Mouse (Mus musculus): ENCODE data around the gene Cc2d1a. TPM values are rescaled to one million over a fixed set of nuclear protein-coding genes. Genes with fewer than 3 reads are reported as not detected.

The Cc2d1a gene
- polyA plus RNA-seq, 1 experiment from 2014 or later: 21.0 TPM

- DNase-seq (ENCODE audit: low spot score): no peak
- no peaks in the 10 kb centered on the region for H3K9me3 ChIP-seq
- H3K27me3 ChIP-seq (replicated peaks; ENCODE audit: low read depth, poor library complexity, severe bottlenecking): no peaks in the 10 kb centered on the region
- H3K4me1 ChIP-seq: no peaks in the 10 kb centered on the region
- H3K27ac ChIP-seq (replicated peaks): no peak overlapping the region
- H3K36me3 ChIP-seq (replicated peaks): peaks cover 39% of the 10 kb centered on the region
- no peak overlapping the region for H3K4me3 ChIP-seq
- WGBS: 90% methylated on average over 2 of the region's 2 CpGs
Measured at GRCm38 (mm10) chr8:84167696-84168095, 20.0 kb upstream of the Cc2d1a start.

GRCm38 (mm10) chr8:84157620-84158019 is 9.9 kb upstream of the Cc2d1a start:
- no peaks in the 10 kb centered on the region for H3K27me3 ChIP-seq (replicated peaks; ENCODE audit: low read depth, poor library complexity, severe bottlenecking)
- no peak for DNase-seq (ENCODE audit: low spot score)
- 91% methylated on average over 4 of the region's 4 CpGs for WGBS
- H3K9me3 ChIP-seq: no peaks in the 10 kb centered on the region
- no peak overlapping the region for H3K4me3 ChIP-seq
- H3K36me3 ChIP-seq (replicated peaks): peaks cover 22% of the 10 kb centered on the region
- no peaks in the 10 kb centered on the region for H3K4me1 ChIP-seq
- H3K27ac ChIP-seq (replicated peaks): no peak overlapping the region

GRCm38 (mm10) chr8:84149181-84149580 is 1.4 kb upstream of the Cc2d1a start:
- WGBS: 74% methylated on average over 3 of the region's 3 CpGs
- no peak overlapping the region for H3K4me3 ChIP-seq

GRCm38 (mm10) chr8:84148531-84148850 is 755 bp upstream of the Cc2d1a start:
- WGBS: 96% methylated on average over 5 of the region's 5 CpGs
- H3K9me3 ChIP-seq: no peaks in the 10 kb centered on the region
- peaks cover 5% of the 10 kb centered on the region; the same call in 1 of the 2 replicates for H3K27me3 ChIP-seq (replicated peaks; ENCODE audit: low read depth, poor library complexity, severe bottlenecking)
- peak overlapping the region; percentile 90; the same call in 1 of the 2 replicates for H3K27ac ChIP-seq (replicated peaks)
- peaks cover 17% of the 10 kb centered on the region for H3K36me3 ChIP-seq (replicated peaks)
- DNase-seq (ENCODE audit: low spot score): no peak
- H3K4me3 ChIP-seq: peak overlapping the region; percentile 84
- H3K4me1 ChIP-seq: peaks cover 31% of the 10 kb centered on the region

More at GRCm38 (mm10) chr8:84149181-84149580, 1.4 kb upstream of the Cc2d1a start:
- Histone ChIP-seq H3K27ac (replicated peaks) (no peak overlapping the region), H3K27me3 (replicated peaks; ENCODE audit: low read depth, poor library complexity, severe bottlenecking) (peaks cover 5% of the 10 kb centered on the region; the same call in 1 of the 2 replicates), H3K9me3 (no peaks in the 10 kb centered on the region), H3K4me1 (peaks cover 31% of the 10 kb centered on the region), H3K36me3 (replicated peaks) (peaks cover 10% of the 10 kb centered on the region)
- DNase-seq (ENCODE audit: low spot score): no peak

- Histone ChIP-seq H3K9me3 (no peaks in the 10 kb centered on the region), H3K36me3 (replicated peaks) (peaks cover 28% of the 10 kb centered on the region), H3K4me1 (peaks cover 31% of the 10 kb centered on the region), H3K27ac (replicated peaks) (peak overlapping the region; percentile 90), H3K27me3 (replicated peaks; ENCODE audit: low read depth, poor library complexity, severe bottlenecking) (peaks cover 5% of the 10 kb centered on the region; the same call in 1 of the 2 replicates), H3K4me3 (peak overlapping the region; percentile 84)
- DNase-seq (ENCODE audit: low spot score): no peak
- WGBS: 9% methylated on average over 14 of the region's 14 CpGs
Measured at GRCm38 (mm10) chr8:84147324-84147766, 391 bp downstream of the Cc2d1a start.

DNA sequence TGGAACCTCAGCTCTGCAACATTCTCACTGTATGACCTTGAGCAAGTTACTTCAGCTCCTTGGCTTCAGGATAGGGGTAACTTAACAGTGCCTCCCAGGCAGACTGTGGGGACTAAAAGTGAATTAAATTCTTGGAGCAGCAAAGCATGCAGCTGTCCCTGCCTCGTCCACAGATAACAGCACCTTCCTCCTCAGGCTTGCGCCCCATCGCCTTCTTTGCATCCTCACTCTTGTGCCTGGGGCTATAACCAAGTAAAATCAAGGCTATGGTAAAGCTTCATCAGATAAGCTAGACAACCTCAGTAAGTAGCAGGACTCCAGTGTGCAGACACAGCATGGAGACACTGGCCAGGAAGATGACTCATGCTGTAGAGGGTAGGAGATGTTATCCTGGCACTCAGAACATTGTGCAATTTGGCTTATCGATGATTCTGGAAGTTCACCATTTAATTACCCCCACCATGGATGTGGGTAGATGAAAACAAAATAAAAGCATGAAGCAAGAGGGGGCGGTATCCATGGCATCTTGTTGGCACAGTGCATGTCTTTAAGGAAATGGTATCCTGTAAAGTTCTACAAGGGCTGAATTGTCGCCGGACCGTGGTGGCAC is 3.0 kb downstream of the Cc2d1a start:
- Histone ChIP-seq H3K4me1 (peaks cover 31% of the 10 kb centered on the region), H3K36me3 (replicated peaks) (peaks cover 54% of the 10 kb centered on the region), H3K9me3 (no peaks in the 10 kb centered on the region), H3K4me3 (no peak overlapping the region), H3K27ac (replicated peaks) (no peak overlapping the region), H3K27me3 (replicated peaks; ENCODE audit: low read depth, poor library complexity, severe bottlenecking) (peaks cover 5% of the 10 kb centered on the region; the same call in 1 of the 2 replicates)
- DNase-seq (ENCODE audit: low spot score): no peak
- WGBS: 93% methylated on average over 8 of the region's 8 CpGs

DNA sequence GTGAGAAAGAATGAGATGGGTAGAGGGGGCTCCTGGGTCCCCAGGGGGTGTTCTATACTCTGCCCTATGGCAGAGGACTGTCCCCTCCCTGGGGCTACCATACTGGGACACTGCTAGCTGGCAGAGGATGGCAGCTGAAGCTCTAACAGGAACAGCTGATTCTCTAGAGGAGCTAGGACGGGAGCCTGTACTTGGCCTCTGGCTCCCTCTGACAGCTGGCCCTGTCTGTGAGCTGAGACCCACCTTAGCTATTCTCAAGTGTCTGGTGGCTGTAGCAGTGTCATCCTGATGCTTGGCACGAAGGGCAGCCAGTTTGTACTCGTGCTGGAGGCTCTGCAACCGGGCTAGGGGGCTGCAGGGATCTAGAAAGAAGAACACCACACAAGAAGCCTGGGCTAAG is 6.9 kb downstream of the Cc2d1a start:
- Histone ChIP-seq H3K4me1 (0 out of 2 replicates have a peak, but pooled peaks cover 3% of the 10 kb centered on the region), H3K27ac (replicated peaks) (no peak overlapping the region), H3K9me3 (no peaks in the 10 kb centered on the region), H3K4me3 (no peak overlapping the region), H3K36me3 (replicated peaks) (peaks cover 93% of the 10 kb centered on the region), H3K27me3 (replicated peaks; ENCODE audit: low read depth, poor library complexity, severe bottlenecking) (no peaks in the 10 kb centered on the region)
- WGBS: 93% methylated on average over 4 of the region's 4 CpGs
- DNase-seq (ENCODE audit: low spot score): no peak

DNA sequence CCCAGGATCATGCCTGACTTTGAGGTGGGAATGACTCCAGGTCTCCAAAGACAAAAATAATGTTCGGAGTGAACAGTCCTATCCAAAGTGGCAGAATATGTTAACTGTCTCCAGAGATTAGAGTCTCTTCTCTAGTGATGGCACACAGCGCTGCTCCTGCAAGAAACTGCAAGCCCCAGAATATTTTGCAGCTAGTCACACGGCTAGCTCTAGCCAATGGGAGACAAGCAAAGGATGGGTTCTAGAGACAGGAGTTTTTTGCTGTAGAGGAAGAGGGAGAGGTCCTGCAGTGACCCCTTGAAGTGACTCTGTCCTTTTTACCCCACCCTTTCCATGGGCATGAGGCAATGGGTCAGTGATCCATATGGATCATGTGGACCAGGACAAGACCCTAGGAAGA is 9.9 kb downstream of the Cc2d1a start:
- H3K4me3 ChIP-seq: no peak overlapping the region
- H3K4me1 ChIP-seq: no peaks in the 10 kb centered on the region
- WGBS: 92% methylated on average over 3 of the region's 3 CpGs
- no peak for DNase-seq (ENCODE audit: low spot score)
- no peaks in the 10 kb centered on the region for H3K27me3 ChIP-seq (replicated peaks; ENCODE audit: low read depth, poor library complexity, severe bottlenecking)
- H3K27ac ChIP-seq (replicated peaks): no peak overlapping the region
- H3K36me3 ChIP-seq (replicated peaks): peaks cover 100% of the 10 kb centered on the region
- H3K9me3 ChIP-seq: no peaks in the 10 kb centered on the region

DNA sequence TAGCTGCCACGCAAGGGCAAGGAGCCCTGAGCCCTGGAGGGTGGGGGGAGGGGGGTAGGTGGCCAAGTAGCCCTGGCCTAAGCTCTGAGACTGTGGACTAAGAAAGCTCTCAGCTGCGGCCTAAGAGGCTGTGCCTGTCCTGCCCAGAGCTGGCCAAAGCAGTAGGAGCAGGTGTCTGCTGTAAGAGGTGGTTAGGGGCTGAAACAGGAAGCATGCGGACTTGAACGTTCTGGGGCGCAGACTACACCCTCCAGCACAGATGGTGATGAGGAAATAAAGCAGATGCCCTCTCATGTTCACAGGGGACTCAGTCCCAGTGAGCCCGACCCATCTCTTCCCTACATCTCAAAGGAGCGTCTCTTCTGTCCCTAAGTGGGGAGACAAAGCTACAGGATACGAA is 15.5 kb downstream of the Cc2d1a start:
- Histone ChIP-seq H3K36me3 (replicated peaks) (peaks cover 67% of the 10 kb centered on the region), H3K27ac (replicated peaks) (0 out of 2 replicates have a peak overlapping the region, but pooled peaks have one; percentile 4)

DNA sequence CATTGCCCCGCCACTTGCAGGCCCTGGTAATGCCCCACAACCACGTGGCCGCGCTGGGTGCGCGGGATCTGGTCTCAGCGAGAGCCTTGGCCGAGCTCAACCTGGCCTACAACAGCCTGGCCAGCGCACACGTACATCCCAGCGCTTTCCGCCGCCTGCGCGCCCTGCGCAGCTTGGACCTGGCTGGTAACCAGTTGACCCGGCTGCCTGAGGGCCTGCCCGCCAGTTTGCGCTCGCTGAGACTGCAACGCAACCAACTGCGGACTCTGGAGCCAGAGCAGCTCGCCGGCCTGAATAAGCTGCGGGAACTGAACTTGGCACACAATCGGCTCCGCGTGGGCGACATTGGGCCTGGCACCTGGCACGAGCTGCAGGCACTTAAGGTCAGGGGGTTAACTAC is 16.9 kb downstream of the Cc2d1a start:
- no peak overlapping the region; the same call in 1 of the 2 replicates for H3K27ac ChIP-seq (replicated peaks)
- peak; percentile 41 for DNase-seq (ENCODE audit: low spot score)
- WGBS: 44% methylated on average over 30 of the region's 30 CpGs

More for the DNA sequence above, 15.5 kb downstream of the Cc2d1a start:
- Histone ChIP-seq H3K9me3 (no peaks in the 10 kb centered on the region), H3K4me3 (no peak overlapping the region), H3K27me3 (replicated peaks; ENCODE audit: low read depth, poor library complexity, severe bottlenecking) (peaks cover 19% of the 10 kb centered on the region), H3K4me1 (peaks cover 17% of the 10 kb centered on the region)
- WGBS: 90% methylated on average over 8 of the region's 8 CpGs
- DNase-seq (ENCODE audit: low spot score): no peak

DNA sequence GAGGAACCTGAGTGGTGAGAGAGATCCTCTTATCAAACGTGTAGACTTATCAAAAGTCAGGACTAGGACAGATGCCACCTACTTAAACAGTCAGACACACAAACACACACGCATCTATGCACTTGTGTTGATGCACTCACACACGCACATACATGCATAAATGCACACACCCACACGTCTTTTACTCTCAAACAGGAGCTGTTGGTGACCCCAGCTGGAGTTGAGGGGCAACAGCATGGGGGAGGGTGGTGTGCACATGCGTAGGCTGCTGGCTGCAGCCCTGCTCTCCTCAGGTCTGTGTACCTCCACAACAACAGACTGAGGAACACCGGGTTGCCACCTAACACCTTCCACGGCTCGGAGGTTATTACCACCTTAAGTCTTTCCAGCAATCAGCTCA is 19.5 kb downstream of the Cc2d1a start:
- DNase-seq (ENCODE audit: low spot score): no peak
- peaks cover 32% of the 10 kb centered on the region for H3K4me1 ChIP-seq
- no peak overlapping the region for H3K4me3 ChIP-seq
- peaks cover 27% of the 10 kb centered on the region for H3K36me3 ChIP-seq (replicated peaks)
- 67% methylated on average over 8 of the region's 8 CpGs for WGBS
- H3K27me3 ChIP-seq (replicated peaks; ENCODE audit: low read depth, poor library complexity, severe bottlenecking): peaks cover 19% of the 10 kb centered on the region
- no peak overlapping the region for H3K27ac ChIP-seq (replicated peaks)
- H3K9me3 ChIP-seq: no peaks in the 10 kb centered on the region

More for the DNA sequence above, 16.9 kb downstream of the Cc2d1a start:
- Histone ChIP-seq H3K36me3 (replicated peaks) (peaks cover 53% of the 10 kb centered on the region), H3K4me3 (no peak overlapping the region), H3K4me1 (peaks cover 29% of the 10 kb centered on the region), H3K27me3 (replicated peaks; ENCODE audit: low read depth, poor library complexity, severe bottlenecking) (peaks cover 19% of the 10 kb centered on the region), H3K9me3 (no peaks in the 10 kb centered on the region)

- Histone ChIP-seq H3K27me3 (replicated peaks; ENCODE audit: low read depth, poor library complexity, severe bottlenecking) (peaks cover 19% of the 10 kb centered on the region), H3K36me3 (replicated peaks) (peaks cover 18% of the 10 kb centered on the region), H3K9me3 (no peaks in the 10 kb centered on the region), H3K4me3 (no peak overlapping the region), H3K27ac (replicated peaks) (peak overlapping the region; percentile 63), H3K4me1 (peaks cover 32% of the 10 kb centered on the region)
- DNase-seq (ENCODE audit: low spot score): no peak
- 69% methylated on average over 17 of the region's 17 CpGs for WGBS
Measured at GRCm38 (mm10) chr8:84127202-84127901, 20.4 kb downstream of the Cc2d1a start.

GRCm38 (mm10) chr8:84126742-84127141 is 21.0 kb downstream of the Cc2d1a start:
- Histone ChIP-seq H3K27me3 (replicated peaks; ENCODE audit: low read depth, poor library complexity, severe bottlenecking) (peaks cover 19% of the 10 kb centered on the region), H3K4me3 (no peak overlapping the region), H3K4me1 (peaks cover 32% of the 10 kb centered on the region), H3K36me3 (replicated peaks) (peaks cover 12% of the 10 kb centered on the region), H3K9me3 (no peaks in the 10 kb centered on the region), H3K27ac (replicated peaks) (no peak overlapping the region; the same call in 1 of the 2 replicates)
- WGBS: 80% methylated on average over 2 of the region's 2 CpGs
- no peak for DNase-seq (ENCODE audit: low spot score)
